Mouse (Mus musculus): ENCODE results near the gene Mesp1.
A peak's percentile ranks its signal among the peaks of the same experiment; 100 is the strongest.

Gene Mesp1

GRCm38 (mm10) chr7:79742277-79742658 is 51.3 kb downstream of the Mesp1 start:
- peak; percentile 41 for DNase-seq (ENCODE audit: low read depth)

Measured in c-Kit-positive CD71-positive TER-119-negative erythroid progenitor cells, embryonic 14.5 days (primary cell).